Mouse (Mus musculus): ENCODE measurements around the gene Hnrnpl. TPM values are rescaled to one million over a fixed set of nuclear protein-coding genes. Genes with fewer than 3 reads are reported as not detected.
"Not testable (repeated sequence)": the region's sequence is repeated elsewhere in the genome, so short reads cannot be mapped to it uniquely, and the experiment has no call there.

Hnrnpl gene
- polyA plus RNA-seq, 1 experiment from 2014 or later = 425 TPM

GRCm38 (mm10) chr7:28865481-28866300 is 57.4 kb downstream of the Hnrnpl start:
- Histone ChIP-seq H3K27ac (no peak overlapping the region), H3K27me3 (no peaks in the 10 kb centered on the region), H3K36me3 (no peaks in the 10 kb centered on the region), H3K4me2 (peak overlapping the region; percentile 52), H3K4me1 (replicated peaks) (peaks cover 18% of the 10 kb centered on the region), H3K4me3 (replicated peaks) (peak overlapping the region; percentile 20), H3K9me3 (peaks cover 4% of the 10 kb centered on the region; the same call in 1 of the 2 replicates), H3K9ac (replicated peaks) (no peak overlapping the region)
- 37% methylated on average over 33 of the region's 33 CpGs for WGBS
- peak; percentile 52 for ATAC-seq (ENCODE audit: insufficient number of reproducible peaks, insufficient read depth, low FRiP score, low TSS enrichment, low read depth)

GRCm38 (mm10) chr7:28866769-28867507 is 58.6 kb downstream of the Hnrnpl start:
- H3K4me2 ChIP-seq = no peak overlapping the region
- ATAC-seq (ENCODE audit: insufficient number of reproducible peaks, insufficient read depth, low FRiP score, low TSS enrichment, low read depth) = no peak
- WGBS = 87% methylated on average over 28 of the region's 28 CpGs
- no peak overlapping the region for H3K4me3 ChIP-seq (replicated peaks)
- H3K9me3 ChIP-seq = no peaks in the 10 kb centered on the region
- no peak overlapping the region for H3K9ac ChIP-seq (replicated peaks)
- H3K27me3 ChIP-seq = no peaks in the 10 kb centered on the region
- no peak overlapping the region for H3K27ac ChIP-seq
- H3K36me3 ChIP-seq = no peaks in the 10 kb centered on the region
- H3K4me1 ChIP-seq (replicated peaks) = peaks cover 18% of the 10 kb centered on the region

GRCm38 (mm10) chr7:28867508-28868340 is 59.4 kb downstream of the Hnrnpl start:
- WGBS = 30% methylated on average over 23 of the region's 23 CpGs
- H3K27ac ChIP-seq = not testable (repeated sequence)

GRCm38 (mm10) chr7:28870901-28871664 is 62.7 kb downstream of the Hnrnpl start:
- no peaks in the 10 kb centered on the region for H3K9me3 ChIP-seq
- H3K27me3 ChIP-seq = no peaks in the 10 kb centered on the region
- WGBS = 90% methylated on average over 24 of the region's 24 CpGs
- H3K4me3 ChIP-seq (replicated peaks) = no peak overlapping the region
- peaks cover 10% of the 10 kb centered on the region; the same call in 1 of the 2 replicates for H3K4me1 ChIP-seq (replicated peaks)
- no peak overlapping the region for H3K9ac ChIP-seq (replicated peaks)
- no peaks in the 10 kb centered on the region for H3K36me3 ChIP-seq
- ATAC-seq (ENCODE audit: insufficient number of reproducible peaks, insufficient read depth, low FRiP score, low TSS enrichment, low read depth) = no peak
- H3K27ac ChIP-seq = no peak overlapping the region
- H3K4me2 ChIP-seq = no peak overlapping the region

More at GRCm38 (mm10) chr7:28867508-28868340, 59.4 kb downstream of the Hnrnpl start:
- H3K4me2 ChIP-seq; H3K9ac ChIP-seq (replicated peaks); H3K27me3 ChIP-seq; ATAC-seq (ENCODE audit: insufficient number of reproducible peaks, insufficient read depth, low FRiP score, low TSS enrichment, low read depth); H3K4me3 ChIP-seq (replicated peaks); H3K36me3 ChIP-seq; H3K9me3 ChIP-seq: not testable (repeated sequence)
- peaks cover 18% of the 10 kb centered on the region for H3K4me1 ChIP-seq (replicated peaks)

Other genes with a start within 250 kb of the Hnrnpl start
- gene Samd4b, start 210.4 kb upstream of the Hnrnpl start, polyA plus RNA-seq (2016; fragmentation: Nextera tagmentation; extraction: Ambion mirVana) = 30.5 and 36.0 TPM in 2 replicates
- gene Pak4, start 210.4 kb upstream of the Hnrnpl start, polyA plus RNA-seq (2016; fragmentation: Nextera tagmentation; extraction: Ambion mirVana) = 42.4 and 44.1 TPM in 2 replicates
- not detected in 2 replicates for gene Acp7, start 177.2 kb upstream of the Hnrnpl start, polyA plus RNA-seq (2016; fragmentation: Nextera tagmentation; extraction: Ambion mirVana)
- gene Fbxo27, start 115.7 kb upstream of the Hnrnpl start, polyA plus RNA-seq (2016; fragmentation: Nextera tagmentation; extraction: Ambion mirVana) = 4.9 and 6.4 TPM in 2 replicates
- 24.0 TPM in 2 replicates for gene Fbxo17, start 91.7 kb upstream of the Hnrnpl start, polyA plus RNA-seq (2016; fragmentation: Nextera tagmentation; extraction: Ambion mirVana)
- 125 and 131 TPM in 2 replicates for gene Mrps12, start 66.7 kb upstream of the Hnrnpl start, polyA plus RNA-seq (2016; fragmentation: Nextera tagmentation; extraction: Ambion mirVana)
- 32.4 and 33.1 TPM in 2 replicates for gene Sars2, start 66.5 kb upstream of the Hnrnpl start, polyA plus RNA-seq (2016; fragmentation: Nextera tagmentation; extraction: Ambion mirVana)
- 0.24 TPM in 1 of 2 replicates, not detected in the other for gene Ccer2, start 52.4 kb upstream of the Hnrnpl start, polyA plus RNA-seq (2016; fragmentation: Nextera tagmentation; extraction: Ambion mirVana)
- gene Sirt2, start 41.8 kb upstream of the Hnrnpl start, polyA plus RNA-seq (2016; fragmentation: Nextera tagmentation; extraction: Ambion mirVana) = 70.8 and 76.9 TPM in 2 replicates
- gene Nfkbib, start 41.0 kb upstream of the Hnrnpl start, polyA plus RNA-seq (2016; fragmentation: Nextera tagmentation; extraction: Ambion mirVana) = 37.4 and 40.8 TPM in 2 replicates
- 2.3 and 3.1 TPM in 2 replicates for gene Rinl, start 19.6 kb upstream of the Hnrnpl start, polyA plus RNA-seq (2016; fragmentation: Nextera tagmentation; extraction: Ambion mirVana)
- gene Ech1, start 16.7 kb downstream of the Hnrnpl start, polyA plus RNA-seq (2016; fragmentation: Nextera tagmentation; extraction: Ambion mirVana) = 111 and 114 TPM in 2 replicates
- gene Lgals4, start 25.3 kb downstream of the Hnrnpl start, polyA plus RNA-seq (2016; fragmentation: Nextera tagmentation; extraction: Ambion mirVana) = 4.9 and 6.7 TPM in 2 replicates
- gene Lgals7, start 55.3 kb downstream of the Hnrnpl start, polyA plus RNA-seq (2016; fragmentation: Nextera tagmentation; extraction: Ambion mirVana) = 3.4 and 4.8 TPM in 2 replicates
- gene Capn12, start 72.9 kb downstream of the Hnrnpl start, polyA plus RNA-seq (2016; fragmentation: Nextera tagmentation; extraction: Ambion mirVana) = 0.26 and 0.29 TPM in 2 replicates
- gene Actn4, start 153.8 kb downstream of the Hnrnpl start, polyA plus RNA-seq (2016; fragmentation: Nextera tagmentation; extraction: Ambion mirVana) = 269 and 283 TPM in 2 replicates
- 438 and 440 TPM in 2 replicates for gene Eif3k, start 173.3 kb downstream of the Hnrnpl start, polyA plus RNA-seq (2016; fragmentation: Nextera tagmentation; extraction: Ambion mirVana)
- 10.9 and 11.9 TPM in 2 replicates for gene Map4k1, start 173.5 kb downstream of the Hnrnpl start, polyA plus RNA-seq (2016; fragmentation: Nextera tagmentation; extraction: Ambion mirVana)